Mouse (Mus musculus): ENCODE measurements around the gene Gsdma2. TPM values are rescaled to one million over a fixed set of nuclear protein-coding genes. Genes with fewer than 3 reads are reported as not detected.
"Not testable (repeated sequence)": the region's sequence is repeated elsewhere in the genome, so short reads cannot be mapped to it uniquely, and the experiment has no call there.

Gene Gsdma2
- not detected in 2 replicates for total RNA-seq (2014; rRNA removed)
- not detected in 2 replicates for polyA plus RNA-seq (2015; fragmentation: Nextera tagmentation; extraction: Ambion mirVana)

DNA sequence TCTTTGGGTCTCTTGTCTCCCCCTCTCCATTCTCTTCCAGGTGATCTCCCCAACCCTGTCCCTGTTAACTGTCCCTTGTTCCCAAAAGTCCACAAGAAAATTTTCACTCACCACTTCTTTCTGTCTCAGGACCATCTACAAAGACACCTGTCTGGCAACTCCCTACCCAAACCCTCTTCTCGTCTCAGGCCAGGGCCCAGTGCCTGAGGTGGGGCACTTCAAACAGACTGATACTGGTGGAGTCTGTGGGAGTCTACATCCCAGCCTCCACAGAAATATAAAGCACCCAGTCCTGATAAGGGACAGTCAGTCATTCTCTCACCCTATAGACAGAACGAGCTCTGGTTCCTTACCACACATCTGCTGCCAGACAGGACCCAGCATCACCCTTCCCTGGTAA lies at the start of gene Gsdma2:
Gsdma2 (plus strand) TSS at position 301 of the 400 bp plus-strand sequence.
- H3K4me3 ChIP-seq (ENCODE audit: low read length), result no peak within 1 kb of the TSS
- 74% methylated on average over 2 of the region's 2 CpGs for WGBS
- H3K4me1 ChIP-seq (ENCODE audit: insufficient read depth, low read length), result no peaks in the 10 kb centered on the region
- no peaks in the 10 kb centered on the region for H3K27me3 ChIP-seq (ENCODE audit: insufficient read depth, low read length)
- no peak for TF ChIP-seq CTCF (IDR thresholded peaks at IDR 0.05; ENCODE audit: low read depth)
- no peak for DNase-seq (ENCODE audit: low spot score)
- H3K9me3 ChIP-seq (ENCODE audit: low read length), result no peaks in the 10 kb centered on the region
- no peak within 1 kb of the TSS for H3K9ac ChIP-seq (replicated peaks; ENCODE audit: low read length)
- H3K36me3 ChIP-seq (ENCODE audit: insufficient read depth, low read length), result no peaks in the 10 kb centered on the region
- H3K27ac ChIP-seq, result no peak within 1 kb of the TSS
- no peak within 1 kb of the TSS for H3K4me2 ChIP-seq (ENCODE audit: low read depth, low read length)
- no peak for ATAC-seq

DNA sequence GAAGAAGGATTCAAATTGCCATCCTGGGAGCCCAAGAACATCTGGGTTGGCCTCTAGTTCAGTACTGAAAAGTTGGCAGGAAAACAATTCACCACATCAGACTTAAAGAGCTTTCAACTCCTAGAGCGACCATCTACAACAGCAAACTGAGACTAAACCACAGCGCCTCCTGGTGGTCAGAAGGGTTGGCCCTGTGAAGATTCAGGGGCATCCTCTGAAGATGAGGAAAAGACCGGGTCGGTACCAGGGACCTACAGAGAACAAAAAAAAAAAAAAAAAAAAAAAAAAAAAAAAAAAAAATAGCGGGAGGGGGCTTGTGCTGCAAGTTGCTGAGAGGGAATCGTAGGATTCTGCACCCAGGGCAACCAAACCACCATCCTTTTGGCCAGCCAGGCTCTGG lies 49.2 kb upstream of the Gsdma2 start:
- 45% methylated on average over 6 of the region's 6 CpGs for WGBS
- H3K9ac ChIP-seq (replicated peaks; ENCODE audit: low read length), result no peak overlapping the region
- no peaks in the 10 kb centered on the region for H3K9me3 ChIP-seq (ENCODE audit: low read length)
- H3K4me1 ChIP-seq (ENCODE audit: insufficient read depth, low read length), result peaks cover 4% of the 10 kb centered on the region; the same call in 1 of the 2 replicates
- no peak for ATAC-seq
- H3K27me3 ChIP-seq (ENCODE audit: insufficient read depth, low read length), result peaks cover 3% of the 10 kb centered on the region; the same call in 1 of the 2 replicates
- no peaks in the 10 kb centered on the region for H3K36me3 ChIP-seq (ENCODE audit: insufficient read depth, low read length)
- H3K4me3 ChIP-seq (ENCODE audit: low read length), result no peak overlapping the region
- TF ChIP-seq CTCF (IDR thresholded peaks at IDR 0.05; ENCODE audit: low read depth), result peak; percentile 71
- H3K27ac ChIP-seq, result no peak overlapping the region
- H3K4me2 ChIP-seq (ENCODE audit: low read depth, low read length), result no peak overlapping the region
- DNase-seq (ENCODE audit: low spot score), result peak; percentile 75

DNA sequence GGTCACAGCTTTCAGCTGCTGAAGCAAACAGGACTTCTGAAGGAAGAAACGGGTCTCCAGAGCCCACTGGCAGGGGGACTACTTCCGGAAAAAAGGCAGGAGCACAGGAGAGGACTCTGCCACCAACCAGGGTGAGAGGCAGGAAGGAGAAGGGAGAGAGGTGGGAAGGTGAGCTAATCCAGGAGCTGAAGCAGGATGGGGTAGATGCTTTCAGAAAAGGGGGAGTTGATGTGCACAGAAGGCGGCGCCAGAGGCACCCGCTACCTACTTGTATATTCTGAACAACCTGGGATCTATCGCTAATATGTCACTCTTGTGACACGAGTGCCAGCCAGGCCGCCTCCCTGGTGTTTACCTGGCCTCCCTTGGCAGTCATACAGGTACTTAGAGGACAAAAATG lies 48.6 kb upstream of the Gsdma2 start, which contains the start of gene Lrrc3c:
Lrrc3c (plus strand) TSS at position 301 of the 400 bp plus-strand sequence.
- Histone ChIP-seq H3K4me3 (ENCODE audit: low read length) (no peak within 1 kb of the TSS), H3K27me3 (ENCODE audit: insufficient read depth, low read length) (peaks cover 3% of the 10 kb centered on the region; the same call in 1 of the 2 replicates), H3K36me3 (ENCODE audit: insufficient read depth, low read length) (no peaks in the 10 kb centered on the region), H3K4me2 (ENCODE audit: low read depth, low read length) (peak within 1 kb of the TSS; percentile 38), H3K27ac (no peak within 1 kb of the TSS), H3K4me1 (ENCODE audit: insufficient read depth, low read length) (peaks cover 4% of the 10 kb centered on the region; the same call in 1 of the 2 replicates), H3K9ac (replicated peaks; ENCODE audit: low read length) (no peak within 1 kb of the TSS), H3K9me3 (ENCODE audit: low read length) (no peaks in the 10 kb centered on the region)
- no peak for TF ChIP-seq CTCF (IDR thresholded peaks at IDR 0.05; ENCODE audit: low read depth)
- 87% methylated on average over 8 of the region's 8 CpGs for WGBS
- DNase-seq (ENCODE audit: low spot score) (no peak), ATAC-seq (no peak)

DNA sequence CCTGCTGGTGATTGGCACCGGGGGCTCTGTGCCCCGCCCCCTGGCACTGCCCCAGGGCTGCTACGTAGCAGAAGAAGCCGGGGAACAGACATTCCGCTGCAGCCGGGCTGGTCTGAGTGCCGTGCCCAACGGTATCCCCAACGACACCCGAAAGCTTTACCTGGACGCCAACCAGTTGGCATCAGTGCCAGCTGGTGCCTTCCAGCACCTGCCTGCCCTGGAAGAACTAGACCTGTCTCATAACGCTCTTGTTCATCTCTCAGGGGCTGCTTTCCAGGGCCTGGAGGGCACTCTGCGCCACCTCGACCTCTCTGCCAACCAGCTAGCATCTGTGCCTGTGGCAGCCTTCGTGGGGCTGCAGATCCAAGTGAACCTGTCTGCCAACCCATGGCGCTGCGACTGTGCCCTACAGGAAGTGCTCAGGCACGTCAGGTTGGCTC lies 47.7 kb upstream of the Gsdma2 start:
- TF ChIP-seq CTCF (IDR thresholded peaks at IDR 0.05; ENCODE audit: low read depth), result no peak
- H3K27me3 ChIP-seq (ENCODE audit: insufficient read depth, low read length), result peaks cover 3% of the 10 kb centered on the region; the same call in 1 of the 2 replicates
- ATAC-seq (no peak), DNase-seq (ENCODE audit: low spot score) (peak; percentile 14)
- peak overlapping the region; percentile 38 for H3K4me2 ChIP-seq (ENCODE audit: low read depth, low read length)
- H3K4me1 ChIP-seq (ENCODE audit: insufficient read depth, low read length), result peaks cover 4% of the 10 kb centered on the region; the same call in 1 of the 2 replicates
- no peaks in the 10 kb centered on the region for H3K9me3 ChIP-seq (ENCODE audit: low read length)
- 42% methylated on average over 18 of the region's 18 CpGs for WGBS
- no peak overlapping the region for H3K27ac ChIP-seq
- no peaks in the 10 kb centered on the region for H3K36me3 ChIP-seq (ENCODE audit: insufficient read depth, low read length)
- no peak overlapping the region for H3K4me3 ChIP-seq (ENCODE audit: low read length)
- no peak overlapping the region for H3K9ac ChIP-seq (replicated peaks; ENCODE audit: low read length)

DNA sequence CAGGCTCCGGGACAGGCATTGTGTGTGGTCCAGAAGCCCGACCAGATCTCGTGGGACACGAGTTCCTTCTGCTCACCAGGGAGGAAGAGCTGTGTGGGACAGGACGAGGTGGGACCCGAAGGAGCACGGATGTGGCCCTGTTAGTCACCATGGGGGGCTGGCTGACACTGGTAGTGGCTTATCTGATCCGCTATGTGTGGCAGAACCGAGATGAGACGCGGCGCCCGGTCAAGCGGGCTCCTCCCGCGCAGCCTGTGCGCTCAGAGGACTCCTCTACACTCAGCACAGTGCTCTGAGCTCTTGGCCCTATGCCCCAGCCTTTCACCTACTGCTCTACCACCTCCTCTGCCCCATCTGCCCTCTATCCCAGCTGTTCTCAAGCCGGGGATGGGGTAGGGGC lies 47.3 kb upstream of the Gsdma2 start:
- Histone ChIP-seq H3K9me3 (ENCODE audit: low read length) (no peaks in the 10 kb centered on the region), H3K27me3 (ENCODE audit: insufficient read depth, low read length) (peaks cover 3% of the 10 kb centered on the region; the same call in 1 of the 2 replicates), H3K4me2 (ENCODE audit: low read depth, low read length) (peak overlapping the region; percentile 38), H3K27ac (no peak overlapping the region), H3K4me3 (ENCODE audit: low read length) (no peak overlapping the region), H3K4me1 (ENCODE audit: insufficient read depth, low read length) (peaks cover 4% of the 10 kb centered on the region; the same call in 1 of the 2 replicates), H3K9ac (replicated peaks; ENCODE audit: low read length) (no peak overlapping the region), H3K36me3 (ENCODE audit: insufficient read depth, low read length) (no peaks in the 10 kb centered on the region)
- ATAC-seq, result no peak
- DNase-seq (ENCODE audit: low spot score), result peak; percentile 11
- WGBS, result 31% methylated on average over 18 of the region's 18 CpGs
- TF ChIP-seq CTCF (IDR thresholded peaks at IDR 0.05; ENCODE audit: low read depth), result no peak

DNA sequence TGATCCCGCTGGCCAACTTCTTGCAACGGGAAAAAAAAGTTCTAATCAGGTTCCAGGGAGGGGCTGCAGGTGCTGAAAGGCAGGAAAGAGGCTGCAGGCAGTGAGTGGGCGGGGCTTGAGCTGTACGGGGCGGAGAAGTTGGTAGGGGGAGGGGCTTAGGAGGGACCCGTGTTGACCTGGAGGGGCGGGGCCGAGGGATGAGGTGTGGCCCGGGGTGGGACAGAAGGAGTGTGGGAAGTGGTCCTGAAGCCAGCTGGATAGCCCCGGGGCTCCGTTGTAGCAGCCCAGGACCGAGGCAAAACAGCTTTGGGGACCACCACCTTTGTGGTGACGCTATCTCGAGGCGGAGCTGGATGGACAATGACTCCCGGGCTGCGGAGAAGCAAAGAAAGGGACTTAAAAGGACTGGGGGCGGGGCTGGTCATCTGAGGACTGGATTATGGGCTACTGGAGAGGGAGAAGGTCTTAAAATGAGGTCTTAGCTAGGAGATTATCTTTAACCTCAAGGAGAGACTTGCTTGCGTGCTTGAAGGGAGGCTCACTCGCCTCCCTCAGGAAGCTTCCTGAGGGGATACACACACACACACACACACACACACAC lies 44.4 kb upstream of the Gsdma2 start:
- Histone ChIP-seq H3K9ac (replicated peaks; ENCODE audit: low read length) (no peak overlapping the region), H3K4me1 (ENCODE audit: insufficient read depth, low read length) (peaks cover 4% of the 10 kb centered on the region; the same call in 1 of the 2 replicates), H3K4me2 (ENCODE audit: low read depth, low read length) (peak overlapping the region; percentile 54), H3K9me3 (ENCODE audit: low read length) (no peaks in the 10 kb centered on the region), H3K4me3 (ENCODE audit: low read length) (peak overlapping the region; percentile 25; the same call in 1 of the 2 replicates), H3K27me3 (ENCODE audit: insufficient read depth, low read length) (peaks cover 3% of the 10 kb centered on the region; the same call in 1 of the 2 replicates), H3K27ac (no peak overlapping the region), H3K36me3 (ENCODE audit: insufficient read depth, low read length) (no peaks in the 10 kb centered on the region)
- DNase-seq (ENCODE audit: low spot score) (peak; percentile 2), ATAC-seq (peak; percentile 50; the same call in 1 of the 2 replicates)
- no peak for TF ChIP-seq CTCF (IDR thresholded peaks at IDR 0.05; ENCODE audit: low read depth)
- under 1% methylated on average over 19 of the region's 20 CpGs for WGBS

DNA sequence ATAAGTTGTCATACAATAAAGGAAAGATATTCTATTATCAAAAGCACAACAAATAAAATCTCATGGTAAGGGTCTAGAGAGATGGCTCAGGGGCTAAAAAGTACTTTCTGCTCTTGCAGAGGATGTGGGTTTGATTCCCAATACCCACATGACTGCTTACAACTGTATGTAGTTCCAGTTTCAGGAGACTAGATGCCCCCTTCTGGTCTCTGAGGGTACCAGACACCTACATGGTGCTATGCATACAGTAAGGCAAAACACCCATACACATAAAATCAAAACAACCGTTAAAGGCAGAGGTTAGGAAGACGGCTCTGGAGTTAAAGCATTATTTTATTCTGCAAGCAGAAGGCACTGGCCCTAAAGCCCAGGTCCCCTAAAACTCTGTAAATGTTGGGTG lies 42.6 kb upstream of the Gsdma2 start:
- Histone ChIP-seq H3K4me2 (ENCODE audit: low read depth, low read length) (no peak overlapping the region), H3K36me3 (ENCODE audit: insufficient read depth, low read length) (no peaks in the 10 kb centered on the region), H3K9me3 (ENCODE audit: low read length) (no peaks in the 10 kb centered on the region), H3K27me3 (ENCODE audit: insufficient read depth, low read length) (peaks cover 3% of the 10 kb centered on the region; the same call in 1 of the 2 replicates), H3K4me3 (ENCODE audit: low read length) (no peak overlapping the region), H3K27ac (no peak overlapping the region), H3K9ac (replicated peaks; ENCODE audit: low read length) (no peak overlapping the region), H3K4me1 (ENCODE audit: insufficient read depth, low read length) (peaks cover 4% of the 10 kb centered on the region; the same call in 1 of the 2 replicates)
- no peak for TF ChIP-seq CTCF (IDR thresholded peaks at IDR 0.05; ENCODE audit: low read depth)
- ATAC-seq, result no peak
- WGBS, result 82% methylated on average over 2 of the region's 2 CpGs
- DNase-seq (ENCODE audit: low spot score), result no peak

DNA sequence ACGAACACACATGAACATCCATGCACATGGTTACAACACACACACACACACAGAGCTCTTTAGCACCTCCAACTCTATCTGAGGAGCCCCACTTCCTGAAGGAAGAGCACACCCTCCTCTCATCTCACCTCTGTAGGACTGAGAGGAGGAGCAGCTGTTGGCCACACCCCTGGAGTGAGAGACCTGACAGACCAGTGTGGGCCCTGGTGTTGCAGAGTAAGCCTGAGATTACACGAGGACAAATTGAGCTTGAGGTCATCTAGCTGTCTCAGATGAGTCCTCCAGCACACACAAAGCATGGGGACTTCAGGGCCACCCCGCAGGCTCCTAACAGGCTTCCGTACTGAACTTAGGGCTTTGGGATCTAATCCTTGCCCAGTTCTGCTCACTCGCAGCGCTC lies 41.6 kb upstream of the Gsdma2 start:
- WGBS, result 72% methylated on average over 6 of the region's 6 CpGs
- H3K4me3 ChIP-seq (ENCODE audit: low read length), result not testable (repeated sequence)

More for the DNA sequence above, 41.6 kb upstream of the Gsdma2 start:
- H3K4me1 ChIP-seq (ENCODE audit: insufficient read depth, low read length); H3K9ac ChIP-seq (replicated peaks; ENCODE audit: low read length); ATAC-seq; H3K4me2 ChIP-seq (ENCODE audit: low read depth, low read length); H3K36me3 ChIP-seq (ENCODE audit: insufficient read depth, low read length); DNase-seq (ENCODE audit: low spot score); H3K27me3 ChIP-seq (ENCODE audit: insufficient read depth, low read length); H3K9me3 ChIP-seq (ENCODE audit: low read length); H3K27ac ChIP-seq: not testable (repeated sequence)
